Mouse (Mus musculus) MEL (cell line): ENCODE results near the gene Vgll4.

Experiments used
- BHLHE40 ChIP-seq: IDR thresholded peaks from 2 replicates; pipeline ENCODE4 v1.6.1; 2012; ENCODE audit warnings: low read depth, mild to moderate bottlenecking, inconsistent platforms, low read length, improper control_type of control experiment, borderline replicate concordance
- CHD1 ChIP-seq: IDR thresholded peaks from 2 replicates; pipeline ENCODE4 v1.6.1; 2012; ENCODE audit warnings: low read depth, mild to moderate bottlenecking, inconsistent platforms, low read length, improper control_type of control experiment
- CHD2 ChIP-seq: IDR thresholded peaks from 2 replicates; pipeline ENCODE4 v1.6.1; 2011; ENCODE audit warnings: low read length, improper control_type of control experiment
- CTCF ChIP-seq, 3 experiments: IDR thresholded peaks in 2 of 3; conservative IDR thresholded peaks in 1 of 3; 2 replicates each; pipeline ENCODE4 v1.5.1; 2011 to 2012; ENCODE audit warnings: low read length in 3 of 3, low read depth in 2 of 3, mild to moderate bottlenecking in 2 of 3, improper control_type of control experiment in 1 of 3, inconsistent platforms in 1 of 3, mixed read lengths in 1 of 3, moderate library complexity in 1 of 3; ENCODE audit not compliant: control insufficient read depth in 1 of 3, insufficient read depth in 1 of 3, poor library complexity in 1 of 3, severe bottlenecking in 1 of 3
- E2F4 ChIP-seq: IDR thresholded peaks from 2 replicates; pipeline ENCODE4 v1.6.1; 2011; ENCODE audit warnings: low read depth, low read length, improper control_type of control experiment, borderline replicate concordance
- ELF1 ChIP-seq: IDR thresholded peaks from 2 replicates; pipeline ENCODE4 v1.6.1; 2014; ENCODE audit warnings: low read depth, mild to moderate bottlenecking, inconsistent platforms, low read length, improper control_type of control experiment, moderate library complexity
- HCFC1 ChIP-seq: IDR thresholded peaks from 2 replicates; pipeline ENCODE4 v1.6.1; 2012; ENCODE audit warnings: low read depth, mild to moderate bottlenecking, inconsistent platforms, low read length, improper control_type of control experiment, moderate library complexity
- MAFK ChIP-seq: IDR thresholded peaks from 2 replicates; pipeline ENCODE4 v1.6.1; 2011; ENCODE audit warnings: low read depth, mild to moderate bottlenecking, low read length, improper control_type of control experiment, borderline replicate concordance
- MAZ ChIP-seq: IDR thresholded peaks from 2 replicates; pipeline ENCODE4 v1.6.1; 2012; ENCODE audit warnings: low read depth, mild to moderate bottlenecking, inconsistent platforms, low read length, improper control_type of control experiment
- NELFE ChIP-seq: IDR thresholded peaks from 2 replicates; pipeline ENCODE4 v1.6.1; 2011; ENCODE audit warnings: low read depth, low read length, improper control_type of control experiment
- POLR2A ChIP-seq, 2 experiments: IDR thresholded peaks; 2 replicates each; pipeline ENCODE4 v1.6.1; 2011 to 2012; ENCODE audit warnings: low read length in 2 of 2, mild to moderate bottlenecking in 2 of 2, control low read depth in 1 of 2, improper control_type of control experiment in 1 of 2, low read depth in 1 of 2, moderate library complexity in 1 of 2; ENCODE audit not compliant: control insufficient read depth in 1 of 2, insufficient read depth in 1 of 2, poor library complexity in 1 of 2
- POLR2AphosphoS2 ChIP-seq: IDR thresholded peaks from 2 replicates; pipeline ENCODE4 v1.6.1; 2011; ENCODE audit warnings: low read length, improper control_type of control experiment
- USF1 ChIP-seq: IDR thresholded peaks from 2 replicates; pipeline ENCODE4 v1.6.1; 2014; ENCODE audit warnings: low read depth, mild to moderate bottlenecking, inconsistent platforms, low read length, improper control_type of control experiment, moderate library complexity

DNA sequence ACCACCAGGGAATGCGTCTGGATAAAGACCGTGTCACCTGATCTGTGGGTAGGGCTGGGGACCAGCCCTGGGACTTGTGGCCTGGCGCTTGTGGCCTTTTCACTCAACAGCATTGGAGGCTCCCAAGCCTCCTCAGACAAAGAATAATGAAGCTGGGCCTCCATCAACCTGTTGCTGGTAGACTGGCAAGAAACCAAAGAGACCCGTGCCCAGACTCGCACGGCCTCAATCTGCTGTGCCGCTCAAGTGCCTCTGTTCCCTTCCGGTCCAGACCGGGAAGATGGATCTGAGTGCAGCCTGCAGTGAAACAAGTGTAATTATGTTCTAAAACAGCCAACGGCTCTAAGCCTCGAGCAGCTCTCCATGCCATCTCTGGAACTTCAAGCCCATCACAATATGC is 52.7 kb downstream of the Vgll4 start:
- no peak for TF ChIP-seq POLR2A (IDR thresholded peaks at IDR 0.05; ENCODE audit: control insufficient read depth in 1 of 2, insufficient read depth in 1 of 2, low read depth in 1 of 2, low read length in 2 of 2, poor library complexity in 1 of 2)
- no peak for TF ChIP-seq CHD1
- no peak for TF ChIP-seq CTCF (IDR thresholded peaks at IDR 0.05 in 2 of 3, conservative IDR thresholded peaks at IDR 0.05 in 1 of 3; ENCODE audit: control insufficient read depth in 1 of 3, insufficient read depth in 1 of 3, low read depth in 2 of 3, low read length in 3 of 3, poor library complexity in 1 of 3, severe bottlenecking in 1 of 3)
- no peak for TF ChIP-seq MAZ
- no peak for TF ChIP-seq MAFK
- TF ChIP-seq POLR2AphosphoS2: no peak
- TF ChIP-seq NELFE: no peak
- no peak for TF ChIP-seq BHLHE40
- TF ChIP-seq USF1: no peak
- no peak for TF ChIP-seq HCFC1
- TF ChIP-seq E2F4: no peak
- no peak for TF ChIP-seq ELF1
- TF ChIP-seq CHD2: no peak
